Mouse (Mus musculus) mesoderm, embryonic 11.5 days (tissue): ENCODE measurements around the gene Fam107b.

Experiments
- DNase-seq: peaks from one replicate; pipeline ENCODE4 v3.0.0-alpha.2; 2012; ENCODE audit warnings: low read depth, low spot score

Gene Fam107b

DNA sequence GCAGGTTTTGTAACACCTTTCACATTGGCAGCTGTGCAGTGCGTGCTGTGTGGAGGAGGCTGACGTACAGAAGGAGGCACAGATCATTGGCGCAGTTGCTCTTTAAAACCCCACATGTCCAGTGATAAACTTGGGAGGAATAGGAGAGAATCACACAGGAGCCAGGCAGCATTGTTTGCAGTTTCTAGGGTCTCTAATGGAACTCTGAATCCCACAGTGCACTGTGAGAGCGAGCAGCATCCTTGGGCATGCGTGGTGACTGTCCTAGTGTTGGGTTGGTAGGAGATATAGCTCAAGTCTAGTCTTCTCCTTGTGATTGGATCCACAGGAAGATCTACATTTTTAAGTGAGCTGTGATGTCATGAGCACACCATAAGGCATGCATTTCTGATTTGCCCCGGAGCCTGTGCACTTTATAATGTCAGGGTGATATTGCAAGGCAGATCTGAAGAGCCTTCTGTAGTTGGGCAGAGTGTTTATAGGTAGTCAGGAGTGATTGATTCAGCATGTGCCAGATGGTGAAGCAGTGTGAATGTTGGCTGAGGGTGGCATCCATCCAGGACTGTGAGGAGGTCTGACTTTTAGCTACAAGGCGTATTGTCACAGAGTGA is 169.2 kb downstream of the Fam107b start:
- DNase-seq, result no peak

DNA sequence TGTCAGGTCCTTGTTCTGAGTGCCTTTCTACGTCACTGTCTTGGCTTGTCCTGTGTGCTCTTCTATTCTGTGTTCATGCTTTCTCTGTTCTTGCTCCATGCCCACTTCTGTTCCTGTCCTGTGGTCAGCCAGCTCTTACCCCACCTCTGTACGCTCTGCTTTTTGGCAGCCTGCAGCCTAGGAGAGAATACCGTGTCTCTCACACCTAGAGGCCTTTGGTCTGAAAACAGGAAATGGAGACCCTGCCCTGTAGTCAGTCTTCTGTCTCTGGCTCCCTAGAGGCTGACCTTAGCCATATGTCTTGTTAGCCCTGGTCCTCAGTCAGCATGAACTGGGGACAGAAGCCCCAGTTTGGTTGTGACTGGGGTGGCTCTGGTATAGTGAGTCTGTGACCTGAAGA is 170.0 kb downstream of the Fam107b start:
- no peak for DNase-seq

DNA sequence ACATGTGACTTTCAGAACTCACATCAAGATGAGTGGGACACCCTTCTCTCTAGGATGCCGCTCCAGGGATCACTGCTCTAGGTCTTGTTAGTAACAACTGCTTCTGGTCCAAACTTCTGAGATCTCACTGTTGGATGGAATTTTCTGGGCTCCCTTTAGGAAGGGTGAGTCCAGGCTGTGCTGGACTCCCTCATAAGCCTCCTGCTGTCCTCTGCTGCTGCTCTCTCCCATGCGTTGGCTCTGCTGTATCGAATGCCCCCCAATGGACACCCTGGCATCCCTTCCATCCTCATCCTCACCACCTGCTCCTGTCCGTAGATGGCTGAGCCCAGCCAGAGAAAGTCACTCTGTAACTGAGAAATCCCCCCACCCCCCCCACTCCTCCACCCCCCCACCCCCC is 170.4 kb downstream of the Fam107b start:
- no peak for DNase-seq

DNA sequence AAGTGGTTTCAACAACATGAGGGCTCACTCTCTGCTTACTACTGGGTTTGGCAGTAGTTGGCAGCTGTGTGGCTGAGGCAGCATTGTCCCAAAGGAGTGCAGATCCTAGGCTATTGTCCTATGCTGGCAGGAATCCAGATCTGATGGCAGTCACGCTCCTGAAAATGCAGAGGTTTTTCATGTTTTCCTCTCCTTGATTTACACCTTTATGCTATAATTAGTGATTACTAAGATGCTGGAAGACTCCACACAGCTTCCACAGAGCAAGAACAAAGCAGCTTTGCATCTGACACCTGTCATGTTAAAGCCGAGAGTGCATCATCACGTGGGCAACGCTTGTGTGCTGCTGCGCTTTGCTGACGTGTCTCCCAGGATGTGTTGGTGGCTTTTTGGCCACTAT is 172.2 kb downstream of the Fam107b start:
- no peak for DNase-seq

DNA sequence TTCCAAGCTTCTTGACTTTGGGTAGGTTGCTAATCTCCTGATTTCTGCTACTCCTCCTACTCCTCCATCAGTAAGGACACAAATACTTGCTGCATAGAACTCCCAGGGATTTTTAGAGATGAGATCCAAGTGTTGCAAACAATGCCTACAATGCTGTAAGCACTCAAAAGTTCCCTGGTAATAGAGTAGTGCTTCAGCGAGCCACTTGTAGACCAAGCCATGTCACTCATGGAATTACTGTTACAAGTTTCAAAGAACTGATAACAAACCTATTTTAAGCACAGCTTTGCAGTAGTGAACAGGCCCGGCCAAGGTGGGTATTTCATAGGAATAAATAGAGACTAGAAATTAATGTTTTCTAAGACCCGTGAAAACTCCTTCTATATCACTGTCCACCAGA is 174.8 kb downstream of the Fam107b start:
- no peak for DNase-seq

DNA sequence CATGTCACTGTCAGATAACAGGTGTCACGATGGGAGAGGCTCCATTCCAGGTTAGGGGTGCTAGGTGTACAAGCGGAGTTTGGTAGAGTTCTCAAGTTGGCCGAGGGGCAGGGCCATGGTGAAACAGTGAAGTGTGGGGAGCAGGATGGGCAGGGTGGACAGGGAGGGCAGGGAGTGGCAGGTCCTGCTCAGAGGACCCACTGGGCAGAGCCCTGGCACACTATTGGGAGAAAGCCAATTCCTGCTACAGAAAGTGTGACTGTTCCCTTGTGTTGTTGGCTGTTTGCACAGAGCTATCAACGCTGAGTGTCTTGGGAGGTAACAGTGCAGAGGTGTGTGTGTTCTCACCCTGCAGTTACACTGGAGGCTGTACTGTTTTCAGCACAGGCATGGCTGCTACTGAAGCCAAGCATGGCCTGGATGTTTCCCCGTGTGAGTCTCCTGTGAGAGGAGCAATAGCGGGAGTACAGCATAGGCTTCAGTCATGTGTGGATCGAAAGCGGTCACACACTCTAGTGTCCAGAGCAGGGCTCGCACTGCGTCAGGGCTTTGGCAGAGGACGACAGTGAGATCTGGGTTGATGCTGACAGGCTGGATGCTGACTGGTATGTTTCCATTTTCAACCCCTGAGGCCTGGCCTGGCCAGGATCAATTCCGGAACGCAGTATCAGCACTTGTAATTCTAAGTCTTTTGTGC is 175.8 kb downstream of the Fam107b start:
- no peak for DNase-seq

DNA sequence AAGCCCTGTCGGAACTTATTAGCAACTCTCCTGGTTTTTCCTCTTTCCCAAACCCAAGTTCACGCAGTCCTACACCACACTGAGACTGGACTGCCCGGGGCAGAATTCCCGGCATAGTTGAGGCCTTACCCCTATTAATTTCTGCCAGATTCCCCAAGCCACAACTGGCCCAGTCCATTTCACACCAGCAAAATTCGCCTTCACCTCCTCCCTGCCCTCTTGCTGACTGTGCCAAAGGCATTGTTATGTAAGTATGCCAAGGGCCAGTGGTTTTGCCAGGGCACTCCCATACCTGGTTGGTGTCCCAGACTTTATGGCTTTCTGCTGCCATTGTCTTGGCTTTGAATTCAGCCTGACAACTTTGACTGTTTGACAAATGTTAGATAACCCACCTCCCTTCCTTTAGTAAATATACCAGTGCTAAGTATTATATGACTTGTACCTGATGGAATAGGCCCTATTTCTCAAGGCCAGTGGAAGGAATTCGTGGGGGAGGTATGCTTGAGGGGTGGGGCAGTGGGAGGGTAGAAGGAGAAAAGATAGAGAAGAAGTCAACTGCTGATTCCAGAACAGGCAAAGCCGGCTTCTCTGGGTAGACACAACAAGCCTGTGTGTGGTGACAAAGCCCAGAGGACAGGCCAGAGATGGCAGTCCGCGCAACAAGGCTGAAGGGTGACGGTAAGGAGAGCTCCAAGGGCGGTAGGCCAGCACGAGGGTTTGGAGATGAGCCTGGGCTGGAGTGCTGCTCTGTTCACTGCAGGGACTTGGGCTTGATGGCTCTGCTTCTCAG is 178.6 kb downstream of the Fam107b start:
- DNase-seq, result no peak

DNA sequence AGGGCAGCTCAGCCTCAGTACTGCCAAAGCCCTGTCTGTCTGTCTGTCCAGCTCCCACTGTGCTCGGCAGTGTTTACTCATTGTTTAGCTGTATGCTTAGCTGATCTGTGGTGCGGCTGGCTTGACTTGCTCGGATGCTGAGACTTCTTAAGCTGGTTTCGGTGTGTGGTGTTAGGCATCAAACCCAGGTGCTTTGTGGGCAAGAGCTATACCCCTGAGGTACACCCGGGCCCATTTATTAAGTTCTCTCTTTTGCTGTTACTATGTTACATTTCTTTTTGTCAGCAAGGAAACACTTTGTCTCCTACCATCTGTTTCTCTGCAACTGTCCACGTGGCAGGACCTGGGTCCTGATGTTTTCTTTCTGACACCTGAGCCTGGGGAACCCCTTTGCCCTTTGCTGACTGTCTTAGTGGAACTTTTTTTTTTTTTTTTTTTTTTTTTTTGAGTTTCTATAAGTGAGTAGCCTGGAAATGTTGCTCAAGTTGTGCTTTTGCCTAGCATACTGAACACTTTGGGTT is 179.3 kb downstream of the Fam107b start:
- DNase-seq, result no peak

DNA sequence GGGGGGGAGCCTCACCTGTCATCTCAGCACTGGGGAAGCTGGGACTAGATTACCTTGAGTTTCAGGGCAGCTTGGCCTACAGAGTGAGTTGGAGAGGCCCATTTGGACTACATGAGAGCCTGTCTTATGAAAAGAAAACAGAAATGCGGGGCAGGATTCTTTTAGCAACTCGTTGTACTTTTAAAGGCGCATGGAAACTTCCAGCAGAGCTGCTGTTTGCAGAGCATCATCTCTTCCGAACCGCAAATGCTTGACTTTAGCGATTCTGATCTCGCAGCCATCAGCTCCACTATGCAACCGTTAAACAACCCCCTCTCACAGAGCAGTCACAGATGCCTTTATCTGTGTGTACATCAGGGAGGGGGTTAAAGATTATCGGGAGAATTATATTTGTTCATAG is 179.8 kb downstream of the Fam107b start:
- DNase-seq, result no peak

DNA sequence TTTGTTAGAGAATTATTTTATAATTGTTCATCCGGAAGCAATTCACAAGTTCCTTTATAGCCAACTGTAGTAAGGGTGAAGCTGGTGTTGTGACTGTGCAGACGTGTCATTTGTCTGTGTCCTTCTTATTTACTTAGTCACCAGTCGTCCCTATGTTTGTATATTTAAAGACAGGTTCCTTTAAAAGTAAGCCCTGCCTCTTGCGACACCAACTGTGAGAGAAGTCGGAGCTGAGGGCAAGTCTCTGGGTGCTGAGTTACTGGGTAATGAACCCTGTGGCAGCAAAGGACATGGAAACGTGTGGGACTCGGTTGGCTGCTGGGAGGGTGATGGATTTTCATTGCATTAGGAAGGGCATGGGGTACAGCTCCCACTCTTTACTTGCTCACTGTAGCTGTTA is 182.1 kb downstream of the Fam107b start:
- DNase-seq, result no peak

DNA sequence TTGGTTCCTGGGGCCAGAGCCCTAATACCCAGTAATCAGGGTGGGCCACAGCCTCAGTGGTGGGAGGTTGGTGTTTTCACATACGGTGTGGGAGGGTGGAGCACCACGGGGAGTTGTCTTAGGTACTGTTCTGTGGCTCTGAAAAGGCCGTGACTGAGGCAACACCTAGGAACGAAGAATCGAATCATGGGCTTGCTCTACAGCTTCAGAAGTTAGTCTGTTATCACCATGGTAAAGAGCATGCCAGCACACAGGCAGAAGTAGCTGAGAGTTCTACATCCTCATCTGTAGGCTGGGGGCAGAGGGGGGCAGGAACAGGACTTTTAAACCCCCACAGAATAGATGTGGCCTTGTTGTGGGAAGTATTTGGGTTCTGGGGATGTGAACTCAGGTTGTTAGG is 182.6 kb downstream of the Fam107b start:
- DNase-seq, result no peak

DNA sequence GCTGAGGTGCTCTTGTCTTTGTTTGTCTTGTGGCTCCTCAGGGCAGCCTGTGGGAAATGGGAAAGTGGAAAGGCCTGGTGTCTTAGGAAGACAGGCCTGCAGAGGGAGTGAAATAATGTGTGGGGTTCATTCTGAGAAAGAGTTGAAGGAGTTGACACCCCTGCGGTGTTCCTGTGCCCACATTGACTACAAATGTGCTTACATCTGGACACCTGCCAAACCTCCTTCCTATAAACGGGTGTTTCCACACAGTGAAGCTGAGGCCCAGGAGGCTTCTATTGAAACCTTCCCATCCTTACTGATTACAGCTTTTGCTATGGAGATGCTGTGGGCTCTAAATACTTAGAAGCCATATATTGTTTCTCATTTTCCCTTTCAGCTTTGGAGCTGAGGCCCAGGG is 183.5 kb downstream of the Fam107b start:
- DNase-seq, result no peak

DNA sequence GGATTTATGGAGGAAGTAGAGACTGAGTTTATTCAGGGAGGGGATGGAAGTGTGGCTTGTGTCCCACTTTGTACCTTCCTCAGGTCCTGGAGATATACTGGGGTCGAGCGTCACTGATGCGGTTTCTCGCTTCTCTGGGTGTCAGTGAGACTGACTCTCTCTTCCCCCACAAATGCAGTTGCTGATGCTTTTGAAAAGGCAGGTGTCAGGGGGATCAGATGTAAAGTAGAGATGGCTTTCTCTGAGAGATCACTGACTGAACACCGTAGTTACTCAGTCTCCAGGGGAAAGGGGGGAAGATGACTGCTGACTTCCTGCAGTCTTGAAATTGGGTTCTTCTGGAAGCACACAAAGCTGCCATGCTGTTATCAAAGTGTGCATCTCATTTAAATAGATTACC is 185.6 kb downstream of the Fam107b start:
- DNase-seq, result no peak

DNA sequence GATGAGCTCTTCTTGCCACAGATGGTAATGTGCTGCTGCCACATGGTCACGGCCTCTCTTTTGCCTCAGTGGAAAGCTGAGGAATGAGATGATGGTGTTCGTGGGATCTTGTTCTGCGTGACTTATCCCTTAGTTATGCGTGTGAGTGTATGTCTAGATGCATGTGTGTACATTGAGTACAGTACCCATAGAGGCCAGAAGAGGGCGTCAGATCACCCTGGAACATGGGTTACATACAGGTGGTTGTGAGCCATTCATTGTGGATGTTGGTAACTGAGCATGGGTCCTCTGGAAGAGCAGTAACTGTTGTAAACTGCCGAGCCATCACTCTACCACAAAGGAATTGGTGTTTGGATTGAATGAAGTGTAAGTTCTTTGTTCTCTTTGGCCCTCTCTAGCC is 188.1 kb downstream of the Fam107b start:
- no peak for DNase-seq

DNA sequence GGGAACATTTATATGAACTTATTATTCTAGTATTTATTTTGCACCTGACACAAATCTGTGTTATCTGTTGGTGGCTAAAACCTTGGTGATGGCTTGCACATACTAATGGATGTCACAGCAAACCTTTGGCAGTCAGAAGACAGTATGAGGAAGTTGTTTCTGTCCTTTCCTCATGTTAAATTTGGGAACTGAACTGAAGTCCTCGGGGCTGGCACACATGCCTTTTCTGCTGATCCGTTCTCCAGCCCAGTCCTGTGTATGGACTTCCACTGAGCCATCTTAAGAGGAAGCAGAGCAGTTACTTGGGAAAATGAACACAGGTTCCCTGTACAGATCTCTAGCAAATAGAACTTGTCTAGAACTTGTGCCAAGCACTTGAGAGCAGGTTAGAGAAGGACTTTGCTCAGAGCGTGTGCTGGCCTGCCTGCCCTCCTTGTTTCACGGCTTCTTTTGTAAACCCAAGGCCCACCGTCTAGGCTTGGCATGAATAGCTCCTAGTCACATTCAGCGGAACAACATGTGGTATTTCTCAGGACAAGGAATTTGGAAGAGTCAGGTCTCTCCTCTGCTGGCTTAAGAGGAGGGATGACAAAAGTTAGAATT is 190.0 kb downstream of the Fam107b start:
- DNase-seq, result no peak

DNA sequence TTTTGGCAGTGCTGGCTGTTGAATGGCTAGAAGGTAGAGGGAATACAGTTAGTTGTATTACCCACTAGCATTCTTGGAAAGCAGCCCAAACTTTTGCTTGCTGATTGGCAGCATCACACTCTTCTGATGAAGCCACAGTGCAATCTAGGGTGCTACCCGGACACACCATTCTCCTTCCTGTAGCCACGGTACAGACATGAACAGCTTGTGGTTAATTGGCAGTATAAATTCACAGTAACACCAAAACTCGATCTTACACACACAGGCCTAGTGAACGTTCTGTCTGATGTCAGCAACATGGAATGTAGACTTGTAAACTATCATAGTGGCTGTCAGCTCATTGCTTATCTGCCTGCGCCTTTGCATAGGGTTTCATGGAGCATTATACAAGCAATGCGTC is 193.8 kb downstream of the Fam107b start:
- DNase-seq, result no peak

DNA sequence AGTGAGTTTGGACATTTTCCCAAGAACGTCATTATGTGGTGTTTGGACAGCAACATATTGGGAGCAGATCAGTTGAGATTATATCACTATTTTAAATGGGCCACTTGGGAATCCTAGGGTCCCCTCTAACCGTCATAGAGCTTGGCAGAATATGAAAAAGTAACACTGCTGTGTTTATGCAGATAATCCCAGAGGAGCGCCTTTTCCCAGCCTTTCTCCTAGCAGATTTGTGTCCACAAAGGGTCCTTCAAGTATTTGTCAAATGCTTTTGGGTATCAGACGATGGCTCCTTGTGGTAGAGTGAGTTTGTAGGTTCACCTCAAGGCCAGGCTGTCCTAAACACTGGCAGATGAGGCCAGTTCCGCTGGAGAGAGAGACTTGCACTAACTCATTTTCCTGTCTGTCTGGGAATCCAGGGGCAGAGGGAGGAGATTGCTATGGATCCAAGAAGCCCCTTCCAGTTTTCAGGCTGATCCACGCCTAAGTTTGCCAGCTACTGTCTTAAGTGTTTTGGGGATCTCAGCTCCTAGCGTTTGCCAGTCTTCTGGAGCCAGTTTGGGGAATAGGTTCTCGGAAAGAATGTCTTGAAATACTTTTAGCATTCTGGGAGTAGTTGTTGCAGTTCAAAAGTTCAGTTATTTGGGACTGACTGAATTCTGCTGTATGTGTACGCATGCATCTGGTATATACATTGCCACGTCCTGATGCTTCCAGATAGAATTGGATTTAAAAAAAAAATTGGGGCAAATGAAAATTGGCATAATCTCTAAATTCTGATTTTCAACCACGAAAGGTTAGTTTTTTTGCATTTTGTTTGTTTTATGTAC is 195.9 kb downstream of the Fam107b start:
- peak; percentile 36 for DNase-seq

DNA sequence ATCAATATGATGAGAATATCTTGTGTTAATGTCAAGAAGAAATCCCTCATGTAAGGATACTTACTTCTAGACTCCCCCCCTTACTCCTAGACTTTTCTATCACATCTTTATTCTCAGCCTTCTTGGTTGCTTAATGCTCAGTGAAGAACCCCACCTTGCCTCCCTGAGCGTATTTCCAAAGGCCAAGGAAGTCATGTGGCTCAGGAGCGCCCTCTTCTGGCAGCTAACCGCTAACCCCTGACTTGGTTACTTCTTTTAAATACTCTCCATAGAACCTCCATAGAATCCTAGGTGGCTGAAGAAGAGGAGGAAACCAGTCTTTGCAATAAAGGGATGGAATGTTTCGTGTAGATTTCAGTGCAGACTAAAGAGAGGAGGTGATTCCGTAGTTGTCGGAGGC is 199.0 kb downstream of the Fam107b start:
- DNase-seq, result peak; percentile 84

DNA sequence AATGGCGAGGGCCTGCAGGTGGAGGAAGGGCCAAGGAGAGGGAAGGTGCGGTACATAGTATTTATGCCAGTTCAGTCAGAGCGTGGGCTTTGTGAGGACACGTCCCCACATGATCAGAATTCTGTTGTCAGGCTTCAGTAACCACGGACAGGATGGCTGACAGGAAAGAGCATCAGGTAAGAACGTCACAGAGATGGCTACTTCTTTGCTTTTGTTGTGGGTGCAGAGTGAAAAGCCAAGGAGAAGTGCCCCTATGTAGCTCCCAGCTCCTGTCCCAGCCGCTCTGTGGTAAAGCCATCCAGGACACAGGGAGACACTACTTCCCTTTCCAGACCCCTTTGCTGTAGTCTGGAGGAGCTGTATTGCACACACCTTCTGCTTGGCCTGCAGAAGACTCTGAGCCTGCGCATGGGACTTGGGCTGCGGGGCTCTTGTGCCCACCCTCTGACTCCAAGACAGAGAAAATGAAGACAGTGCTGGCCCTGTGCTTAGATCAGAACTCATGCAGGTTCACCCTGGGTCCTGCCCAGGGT is 199.6 kb downstream of the Fam107b start:
- DNase-seq, result no peak

DNA sequence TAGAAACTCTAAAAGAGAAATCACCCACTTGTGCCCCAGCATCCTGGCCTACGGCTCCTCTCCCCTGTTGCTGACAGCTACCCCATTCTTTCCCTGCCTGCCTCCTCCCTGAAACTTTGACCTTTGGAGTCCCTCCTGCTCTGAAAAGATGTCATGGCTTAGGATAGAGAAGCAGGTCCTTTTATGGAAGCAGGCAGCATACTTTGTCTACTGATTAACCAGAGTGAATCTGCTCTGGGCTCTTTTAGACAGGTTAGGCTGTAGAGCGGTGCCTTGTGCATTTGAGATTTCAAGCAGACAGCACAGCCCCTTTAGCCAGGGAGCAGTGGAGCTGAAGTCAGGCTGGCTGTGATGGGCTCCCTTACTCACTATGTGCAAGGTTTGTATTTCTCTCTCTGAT is 200.1 kb downstream of the Fam107b start:
- DNase-seq, result no peak

DNA sequence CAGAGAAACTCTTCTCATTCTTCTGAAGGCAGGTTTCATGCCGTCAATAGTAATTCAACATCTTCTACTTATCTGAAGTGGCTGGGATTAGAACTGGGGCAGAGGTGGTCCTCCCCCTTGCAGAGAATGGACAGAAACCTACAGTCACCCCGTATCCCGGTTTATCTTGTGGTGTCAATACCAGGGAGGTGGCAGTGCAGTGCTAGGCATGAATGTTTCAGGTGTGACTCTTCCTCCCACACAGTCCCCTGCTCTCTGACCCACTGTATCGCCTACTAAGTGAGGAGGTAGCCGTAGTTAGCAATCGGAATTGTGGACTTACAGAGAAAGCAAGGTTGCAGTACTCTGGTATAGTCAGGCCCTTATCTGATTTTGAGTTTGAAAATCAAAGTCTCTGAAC is 201.2 kb downstream of the Fam107b start:
- DNase-seq, result no peak
